Mouse (Mus musculus): ENCODE measurements around the gene Cog3. TPM values are rescaled to one million over a fixed set of nuclear protein-coding genes. Genes with fewer than 3 reads are reported as not detected.

Cog3 gene
- polyA plus RNA-seq, 1 experiment from 2014 or later: 14.7 TPM

DNA sequence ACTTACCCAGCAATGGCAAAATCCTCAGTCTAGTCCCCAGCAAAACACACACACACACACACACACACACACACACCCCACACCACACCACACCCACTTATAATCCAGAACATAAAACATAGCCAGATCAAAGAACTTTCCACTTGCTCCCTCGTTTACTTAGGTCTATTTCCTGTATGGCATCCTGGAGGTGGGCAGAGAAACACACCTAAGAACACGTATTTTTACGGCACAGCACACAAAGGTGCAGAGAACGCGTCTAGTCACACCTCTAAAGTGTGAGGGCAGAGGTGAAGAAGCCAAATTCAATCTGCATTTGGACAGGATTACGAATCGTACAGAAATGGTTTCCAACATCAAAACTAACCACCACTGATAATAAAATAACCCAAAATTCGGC is 1.1 kb downstream of the Cog3 start:
- H3K27ac ChIP-seq (ENCODE audit: low read depth, low read length): no peak overlapping the region
- H3K4me2 ChIP-seq: peak overlapping the region; percentile 79
- peak overlapping the region; percentile 92 for H3K4me3 ChIP-seq (ENCODE audit: low read depth, low read length)
- no peak for ATAC-seq (replicated peaks; ENCODE audit: insufficient number of reproducible peaks, low FRiP score, low TSS enrichment)
- WGBS (ENCODE audit: insufficient replicate concordance): 54% methylated on average over 8 of the region's 8 CpGs
- H3K36me3 ChIP-seq (ENCODE audit: control insufficient read depth, insufficient read depth, low read length): no peaks in the 10 kb centered on the region
- peak overlapping the region; percentile 79; the same call in 1 of the 2 replicates for H3K9ac ChIP-seq (ENCODE audit: low read depth, low read length)
- no peaks in the 10 kb centered on the region for H3K9me3 ChIP-seq (replicated peaks; ENCODE audit: control insufficient read depth, low read length)
- peaks cover 19% of the 10 kb centered on the region for H3K4me1 ChIP-seq (ENCODE audit: control insufficient read depth, insufficient read depth, low read length)
- H3K27me3 ChIP-seq (ENCODE audit: control insufficient read depth, insufficient read depth, low read length): no peaks in the 10 kb centered on the region

DNA sequence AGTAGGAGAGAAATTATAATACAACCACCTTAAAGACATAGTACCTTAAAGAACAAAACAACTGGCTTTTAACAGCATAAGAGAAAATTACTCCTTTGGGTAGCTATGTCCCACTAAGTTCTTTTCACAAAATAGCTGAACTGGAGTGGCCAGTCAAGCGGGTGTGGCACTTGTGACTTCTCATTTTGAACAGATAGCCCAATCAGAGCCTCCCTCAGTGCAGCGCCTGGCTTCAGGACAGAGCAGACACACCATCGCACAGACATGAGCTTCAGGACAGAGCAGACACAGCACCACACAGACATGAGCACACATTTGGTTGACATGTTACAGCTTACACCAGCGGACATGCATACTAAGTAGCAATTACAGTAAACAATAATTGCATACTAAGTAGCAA is 3.3 kb downstream of the Cog3 start:
- Histone ChIP-seq H3K36me3 (ENCODE audit: control insufficient read depth, insufficient read depth, low read length) (0 out of 2 replicates have a peak, but pooled peaks cover 6% of the 10 kb centered on the region), H3K9me3 (replicated peaks; ENCODE audit: control insufficient read depth, low read length) (no peaks in the 10 kb centered on the region), H3K4me1 (ENCODE audit: control insufficient read depth, insufficient read depth, low read length) (peaks cover 19% of the 10 kb centered on the region), H3K27ac (ENCODE audit: low read depth, low read length) (no peak overlapping the region), H3K4me3 (ENCODE audit: low read depth, low read length) (no peak overlapping the region), H3K27me3 (ENCODE audit: control insufficient read depth, insufficient read depth, low read length) (no peaks in the 10 kb centered on the region), H3K9ac (ENCODE audit: low read depth, low read length) (no peak overlapping the region), H3K4me2 (no peak overlapping the region)
- 76% methylated on average over 4 of the region's 4 CpGs for WGBS (ENCODE audit: insufficient replicate concordance)
- no peak for ATAC-seq (replicated peaks; ENCODE audit: insufficient number of reproducible peaks, low FRiP score, low TSS enrichment)

- 0 out of 2 replicates have a peak, but pooled peaks cover 6% of the 10 kb centered on the region for H3K36me3 ChIP-seq (ENCODE audit: control insufficient read depth, insufficient read depth, low read length)
- H3K4me3 ChIP-seq (ENCODE audit: low read depth, low read length): no peak overlapping the region
- no peak overlapping the region for H3K9ac ChIP-seq (ENCODE audit: low read depth, low read length)
- H3K4me1 ChIP-seq (ENCODE audit: control insufficient read depth, insufficient read depth, low read length): peaks cover 19% of the 10 kb centered on the region
- H3K9me3 ChIP-seq (replicated peaks; ENCODE audit: control insufficient read depth, low read length): no peaks in the 10 kb centered on the region
- H3K27ac ChIP-seq (ENCODE audit: low read depth, low read length): no peak overlapping the region
- WGBS (ENCODE audit: insufficient replicate concordance): 86% methylated on average over 4 of the region's 4 CpGs
- H3K4me2 ChIP-seq: no peak overlapping the region
- H3K27me3 ChIP-seq (ENCODE audit: control insufficient read depth, insufficient read depth, low read length): no peaks in the 10 kb centered on the region
- ATAC-seq (replicated peaks; ENCODE audit: insufficient number of reproducible peaks, low FRiP score, low TSS enrichment): no peak
Measured at GRCm38 (mm10) chr14:75749123-75749522, 5.2 kb downstream of the Cog3 start.

DNA sequence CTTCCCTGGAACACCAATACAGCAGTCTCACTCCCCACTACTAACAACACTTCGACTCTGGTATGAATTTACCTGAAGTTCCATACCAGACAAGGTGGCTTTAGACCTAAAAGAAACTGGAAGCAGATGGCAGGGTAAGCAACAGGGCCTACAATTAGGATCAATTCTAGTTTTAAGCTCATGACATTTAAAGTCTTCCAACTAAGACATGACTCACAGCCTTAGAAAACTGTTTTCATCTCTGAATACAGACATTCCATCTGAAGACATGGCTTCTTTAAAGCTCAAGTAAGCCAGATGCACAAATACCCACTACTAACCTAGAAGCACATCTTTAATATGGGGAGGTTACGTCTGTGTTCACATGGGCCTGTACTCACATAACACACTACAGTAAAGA is 6.4 kb downstream of the Cog3 start:
- Histone ChIP-seq H3K4me1 (ENCODE audit: control insufficient read depth, insufficient read depth, low read length) (peaks cover 14% of the 10 kb centered on the region), H3K27ac (ENCODE audit: low read depth, low read length) (no peak overlapping the region), H3K9me3 (replicated peaks; ENCODE audit: control insufficient read depth, low read length) (no peaks in the 10 kb centered on the region), H3K27me3 (ENCODE audit: control insufficient read depth, insufficient read depth, low read length) (no peaks in the 10 kb centered on the region), H3K9ac (ENCODE audit: low read depth, low read length) (no peak overlapping the region), H3K36me3 (ENCODE audit: control insufficient read depth, insufficient read depth, low read length) (0 out of 2 replicates have a peak, but pooled peaks cover 6% of the 10 kb centered on the region), H3K4me3 (ENCODE audit: low read depth, low read length) (no peak overlapping the region), H3K4me2 (no peak overlapping the region)
- no peak for ATAC-seq (replicated peaks; ENCODE audit: insufficient number of reproducible peaks, low FRiP score, low TSS enrichment)
- WGBS (ENCODE audit: insufficient replicate concordance): 88% methylated on average over 2 of the region's 2 CpGs

DNA sequence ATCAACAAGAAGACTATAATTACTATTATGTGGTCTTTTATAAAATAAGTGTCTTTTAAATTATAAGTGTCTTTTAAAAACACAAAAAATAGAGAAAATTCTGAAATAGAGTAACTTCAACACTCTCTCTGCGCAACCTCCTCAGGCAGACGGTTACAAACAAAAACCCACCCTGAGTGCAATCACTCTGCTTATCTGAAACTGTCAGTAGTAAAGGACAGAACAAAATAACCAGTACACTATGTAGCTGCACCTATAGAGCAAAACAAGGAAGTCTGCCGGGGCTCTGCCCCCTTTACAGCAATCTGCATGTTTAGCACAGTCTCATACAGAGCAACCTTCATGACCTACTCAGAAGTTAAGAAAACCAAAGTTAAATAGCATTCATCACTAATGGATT is 12.4 kb downstream of the Cog3 start:
- no peak overlapping the region for H3K9ac ChIP-seq (ENCODE audit: low read depth, low read length)
- WGBS (ENCODE audit: insufficient replicate concordance): 71% methylated on average over 3 of the region's 3 CpGs
- H3K4me2 ChIP-seq: no peak overlapping the region
- no peak for ATAC-seq (replicated peaks; ENCODE audit: insufficient number of reproducible peaks, low FRiP score, low TSS enrichment)
- no peaks in the 10 kb centered on the region for H3K9me3 ChIP-seq (replicated peaks; ENCODE audit: control insufficient read depth, low read length)
- H3K4me1 ChIP-seq (ENCODE audit: control insufficient read depth, insufficient read depth, low read length): no peaks in the 10 kb centered on the region
- H3K36me3 ChIP-seq (ENCODE audit: control insufficient read depth, insufficient read depth, low read length): peaks cover 13% of the 10 kb centered on the region; the same call in 1 of the 2 replicates
- no peak overlapping the region for H3K27ac ChIP-seq (ENCODE audit: low read depth, low read length)
- H3K27me3 ChIP-seq (ENCODE audit: control insufficient read depth, insufficient read depth, low read length): no peaks in the 10 kb centered on the region
- no peak overlapping the region for H3K4me3 ChIP-seq (ENCODE audit: low read depth, low read length)

DNA sequence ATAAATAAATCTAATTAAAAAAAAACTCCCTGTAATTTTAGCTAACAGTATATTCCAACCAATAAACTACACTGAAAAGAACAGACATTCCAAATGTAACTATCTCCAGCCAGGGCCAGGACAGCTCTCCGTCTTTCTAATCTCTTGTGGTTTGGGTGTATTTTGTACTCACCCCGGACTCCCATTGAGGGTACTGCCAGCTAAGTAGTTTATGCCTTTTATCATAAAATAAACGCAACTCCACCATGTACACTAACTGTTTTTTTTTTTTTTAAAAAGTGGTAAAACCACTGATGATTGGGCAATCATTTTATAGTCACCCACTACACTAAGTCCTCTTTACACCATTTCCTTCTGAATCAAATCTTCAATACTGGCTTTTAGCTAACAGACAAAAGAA is 18.7 kb downstream of the Cog3 start:
- no peak overlapping the region for H3K27ac ChIP-seq (ENCODE audit: low read depth, low read length)
- H3K36me3 ChIP-seq (ENCODE audit: control insufficient read depth, insufficient read depth, low read length): peaks cover 29% of the 10 kb centered on the region
- H3K27me3 ChIP-seq (ENCODE audit: control insufficient read depth, insufficient read depth, low read length): no peaks in the 10 kb centered on the region
- no peaks in the 10 kb centered on the region for H3K4me1 ChIP-seq (ENCODE audit: control insufficient read depth, insufficient read depth, low read length)
- no peak overlapping the region for H3K4me2 ChIP-seq
- H3K9ac ChIP-seq (ENCODE audit: low read depth, low read length): no peak overlapping the region
- WGBS (ENCODE audit: insufficient replicate concordance): 89% methylated on average over 3 of the region's 3 CpGs
- H3K9me3 ChIP-seq (replicated peaks; ENCODE audit: control insufficient read depth, low read length): no peaks in the 10 kb centered on the region
- ATAC-seq (replicated peaks; ENCODE audit: insufficient number of reproducible peaks, low FRiP score, low TSS enrichment): no peak
- H3K4me3 ChIP-seq (ENCODE audit: low read depth, low read length): no peak overlapping the region

DNA sequence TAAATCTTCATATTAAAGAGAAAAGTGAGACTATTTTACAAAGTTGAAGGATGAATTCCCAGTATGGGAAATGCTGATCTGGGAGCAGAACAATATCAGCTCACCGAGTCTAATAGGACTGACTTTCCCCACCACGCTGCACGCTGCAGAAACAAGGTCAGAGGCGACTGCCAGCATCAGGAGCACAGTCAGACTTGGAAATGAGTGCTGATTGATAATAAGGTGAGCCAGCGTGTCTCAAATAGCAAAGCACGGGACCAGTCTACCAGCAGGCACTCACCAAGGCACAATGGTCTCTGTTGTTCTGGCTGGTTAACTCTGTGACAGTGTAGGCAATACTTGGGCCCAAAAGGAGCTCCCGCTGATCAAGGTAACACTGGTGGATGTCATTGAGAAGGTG is 21.7 kb downstream of the Cog3 start:
- no peak overlapping the region for H3K4me3 ChIP-seq (ENCODE audit: low read depth, low read length)
- H3K27ac ChIP-seq (ENCODE audit: low read depth, low read length): no peak overlapping the region
- H3K9me3 ChIP-seq (replicated peaks; ENCODE audit: control insufficient read depth, low read length): no peaks in the 10 kb centered on the region
- WGBS (ENCODE audit: insufficient replicate concordance): 83% methylated on average over 7 of the region's 7 CpGs
- no peak for ATAC-seq (replicated peaks; ENCODE audit: insufficient number of reproducible peaks, low FRiP score, low TSS enrichment)
- no peak overlapping the region for H3K9ac ChIP-seq (ENCODE audit: low read depth, low read length)
- H3K4me2 ChIP-seq: no peak overlapping the region
- peaks cover 28% of the 10 kb centered on the region for H3K36me3 ChIP-seq (ENCODE audit: control insufficient read depth, insufficient read depth, low read length)
- no peaks in the 10 kb centered on the region for H3K4me1 ChIP-seq (ENCODE audit: control insufficient read depth, insufficient read depth, low read length)
- no peaks in the 10 kb centered on the region for H3K27me3 ChIP-seq (ENCODE audit: control insufficient read depth, insufficient read depth, low read length)

DNA sequence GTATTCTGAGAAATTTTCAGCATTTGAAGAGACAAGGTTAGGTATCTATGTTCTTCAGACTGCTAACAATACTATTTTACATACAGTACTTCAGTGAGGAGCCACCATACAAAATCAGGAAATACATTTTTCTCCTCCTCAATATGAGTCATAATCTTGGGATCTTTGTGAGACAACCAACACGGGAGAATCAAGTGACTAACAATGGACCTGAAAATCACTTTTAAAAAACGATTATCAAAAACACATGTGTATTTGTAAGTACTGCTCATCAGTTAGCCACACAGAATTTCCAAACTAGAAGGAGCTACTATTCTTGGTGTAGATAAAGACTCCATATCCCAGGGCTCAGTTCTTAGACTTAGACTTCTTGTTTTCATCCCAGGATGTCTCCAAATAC is 23.0 kb downstream of the Cog3 start:
- H3K36me3 ChIP-seq (ENCODE audit: control insufficient read depth, insufficient read depth, low read length): peaks cover 24% of the 10 kb centered on the region
- no peak for ATAC-seq (replicated peaks; ENCODE audit: insufficient number of reproducible peaks, low FRiP score, low TSS enrichment)
- 74% methylated on average over 2 of the region's 2 CpGs for WGBS (ENCODE audit: insufficient replicate concordance)

GRCm38 (mm10) chr14:75728111-75728510 is 26.2 kb downstream of the Cog3 start:
- WGBS (ENCODE audit: insufficient replicate concordance): 92% methylated on average over 5 of the region's 5 CpGs
- Histone ChIP-seq H3K4me3 (ENCODE audit: low read depth, low read length) (no peak overlapping the region), H3K27me3 (ENCODE audit: control insufficient read depth, insufficient read depth, low read length) (no peaks in the 10 kb centered on the region), H3K9me3 (replicated peaks; ENCODE audit: control insufficient read depth, low read length) (no peaks in the 10 kb centered on the region), H3K9ac (ENCODE audit: low read depth, low read length) (no peak overlapping the region), H3K27ac (ENCODE audit: low read depth, low read length) (no peak overlapping the region), H3K4me2 (no peak overlapping the region), H3K4me1 (ENCODE audit: control insufficient read depth, insufficient read depth, low read length) (no peaks in the 10 kb centered on the region), H3K36me3 (ENCODE audit: control insufficient read depth, insufficient read depth, low read length) (peaks cover 18% of the 10 kb centered on the region)
- no peak for ATAC-seq (replicated peaks; ENCODE audit: insufficient number of reproducible peaks, low FRiP score, low TSS enrichment)

More for the DNA sequence above, 23.0 kb downstream of the Cog3 start:
- Histone ChIP-seq H3K9ac (ENCODE audit: low read depth, low read length) (no peak overlapping the region), H3K4me1 (ENCODE audit: control insufficient read depth, insufficient read depth, low read length) (no peaks in the 10 kb centered on the region), H3K27me3 (ENCODE audit: control insufficient read depth, insufficient read depth, low read length) (no peaks in the 10 kb centered on the region), H3K4me2 (no peak overlapping the region), H3K27ac (ENCODE audit: low read depth, low read length) (no peak overlapping the region), H3K9me3 (replicated peaks; ENCODE audit: control insufficient read depth, low read length) (no peaks in the 10 kb centered on the region), H3K4me3 (ENCODE audit: low read depth, low read length) (no peak overlapping the region)

Data from heart, embryonic 11.5 days (tissue).